Mouse (Mus musculus): ENCODE measurements around the gene Shc4.

DNA sequence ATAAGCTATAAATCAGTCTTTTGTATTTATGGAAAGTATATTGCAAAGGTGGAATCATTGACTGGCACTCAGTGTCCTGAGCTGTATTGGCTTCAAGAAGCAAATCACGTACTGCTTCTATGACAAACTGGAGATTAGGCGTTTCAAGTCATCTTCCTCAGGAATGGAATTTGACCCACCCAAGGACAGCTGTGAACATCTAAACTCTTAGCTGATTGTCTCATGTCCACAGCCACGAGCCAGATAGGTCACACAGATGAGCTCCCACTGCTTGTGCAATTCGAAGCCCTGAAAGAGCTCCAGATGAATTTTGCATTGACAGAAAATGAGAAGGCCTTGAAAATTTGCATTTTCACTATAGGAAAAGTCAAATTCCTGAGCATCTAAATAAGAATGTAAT is 146.3 kb downstream of the Shc4 start:
- no peak for TF ChIP-seq ZNF384 (IDR thresholded peaks at IDR 0.05; ENCODE audit: low read depth, low read length)
- no peak for TF ChIP-seq HCFC1 (IDR thresholded peaks at IDR 0.05; ENCODE audit: borderline replicate concordance, insufficient read depth, low read length)
- TF ChIP-seq MAFK (IDR thresholded peaks at IDR 0.05; ENCODE audit: insufficient read depth, low read depth, low read length): no peak
- no peak for TF ChIP-seq CHD2 (IDR thresholded peaks at IDR 0.05; ENCODE audit: low read depth, low read length)
- TF ChIP-seq ZC3H11A (IDR thresholded peaks at IDR 0.05; ENCODE audit: borderline replicate concordance, low read depth, low read length): no peak

Data from ES-E14 (cell line).